Mouse (Mus musculus): ENCODE measurements around the gene Znrf3.
A peak's percentile ranks its signal among the peaks of the same experiment; 100 is the strongest.

Znrf3 gene

GRCm38 (mm10) chr11:5390969-5391831, 53.4 kb downstream of the Znrf3 start:
- no peak for DNase-seq (ENCODE audit: low read depth)

- DNase-seq (ENCODE audit: low read depth) = no peak
Observed at GRCm38 (mm10) chr11:5382652-5383051, 62.0 kb downstream of the Znrf3 start.

GRCm38 (mm10) chr11:5381226-5381625, 63.4 kb downstream of the Znrf3 start:
- DNase-seq (ENCODE audit: low read depth) = peak; percentile 64

- peak; percentile 57 for DNase-seq (ENCODE audit: low read depth)
Observed at GRCm38 (mm10) chr11:5380275-5380674, 64.4 kb downstream of the Znrf3 start.

GRCm38 (mm10) chr11:5369176-5369575, 75.5 kb downstream of the Znrf3 start:
- DNase-seq (ENCODE audit: low read depth) = no peak

GRCm38 (mm10) chr11:5368492-5368891, 76.2 kb downstream of the Znrf3 start:
- DNase-seq (ENCODE audit: low read depth) = no peak

GRCm38 (mm10) chr11:5355266-5355764, 89.3 kb downstream of the Znrf3 start:
- no peak for DNase-seq (ENCODE audit: low read depth)

- DNase-seq (ENCODE audit: low read depth) = peak; percentile 55
Observed at GRCm38 (mm10) chr11:5354753-5355152, 89.9 kb downstream of the Znrf3 start.

- DNase-seq (ENCODE audit: low read depth) = no peak
Observed at GRCm38 (mm10) chr11:5353032-5353431, 91.6 kb downstream of the Znrf3 start.

GRCm38 (mm10) chr11:5349483-5349882, 95.2 kb downstream of the Znrf3 start:
- DNase-seq (ENCODE audit: low read depth) = no peak

GRCm38 (mm10) chr11:5346845-5347640, 97.6 kb downstream of the Znrf3 start:
- no peak for DNase-seq (ENCODE audit: low read depth)

- DNase-seq (ENCODE audit: low read depth) = no peak
Observed at GRCm38 (mm10) chr11:5343748-5344147, 100.9 kb downstream of the Znrf3 start.

GRCm38 (mm10) chr11:5339732-5340131, 104.9 kb downstream of the Znrf3 start:
- DNase-seq (ENCODE audit: low read depth) = no peak

GRCm38 (mm10) chr11:5336852-5337251, 107.8 kb downstream of the Znrf3 start:
- DNase-seq (ENCODE audit: low read depth) = no peak

GRCm38 (mm10) chr11:5336269-5336668, 108.4 kb downstream of the Znrf3 start:
- no peak for DNase-seq (ENCODE audit: low read depth)

GRCm38 (mm10) chr11:5330851-5331250, 113.8 kb downstream of the Znrf3 start:
- no peak for DNase-seq (ENCODE audit: low read depth)

- DNase-seq (ENCODE audit: low read depth) = no peak
Observed at GRCm38 (mm10) chr11:5327693-5328092, 117.0 kb downstream of the Znrf3 start.

- no peak for DNase-seq (ENCODE audit: low read depth)
Observed at GRCm38 (mm10) chr11:5326252-5326651, 118.4 kb downstream of the Znrf3 start.

- DNase-seq (ENCODE audit: low read depth) = no peak
Observed at GRCm38 (mm10) chr11:5325217-5325616, 119.4 kb downstream of the Znrf3 start.

- DNase-seq (ENCODE audit: low read depth) = no peak
Observed at GRCm38 (mm10) chr11:5324296-5324695, 120.4 kb downstream of the Znrf3 start.

- DNase-seq (ENCODE audit: low read depth) = no peak
Observed at GRCm38 (mm10) chr11:5321687-5322086, 123.0 kb downstream of the Znrf3 start.

GRCm38 (mm10) chr11:5318976-5319375, 125.7 kb downstream of the Znrf3 start:
- no peak for DNase-seq (ENCODE audit: low read depth)

Data from fibroblast of lung, adult 2 months (primary cell).